Mouse (Mus musculus): ENCODE data around the gene Olfr603. TPM values are rescaled to one million over a fixed set of nuclear protein-coding genes. Genes with fewer than 3 reads are reported as not detected.
"Not testable (repeated sequence)": the region's sequence is repeated elsewhere in the genome, so short reads cannot be mapped to it uniquely, and the experiment has no call there.

Olfr603 gene
- polyA plus RNA-seq (2016; fragmentation: Nextera tagmentation; extraction: Ambion mirVana): not detected in 2 replicates

DNA sequence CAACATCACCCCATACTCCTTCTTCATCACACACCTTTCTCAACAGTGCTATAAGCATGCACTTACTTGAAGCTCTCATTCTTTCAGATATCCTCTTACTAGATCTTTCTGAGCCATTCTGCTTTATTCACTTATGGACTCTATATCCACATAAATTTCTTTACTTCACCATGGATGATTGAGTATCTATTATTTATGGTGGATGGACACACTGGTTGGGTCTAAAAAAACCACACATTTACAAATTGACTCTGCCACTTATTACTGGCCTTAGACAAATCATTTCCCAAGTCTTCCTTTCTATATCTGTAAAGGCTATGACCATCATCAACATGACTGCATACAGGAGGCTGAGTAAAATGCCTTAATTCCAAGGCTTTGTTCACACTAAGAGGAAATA is at the start of gene Olfr603:
Gene Olfr603 (minus strand): TSS at position 101 of the 400 bp plus-strand sequence.
- no peaks in the 10 kb centered on the region for H3K27me3 ChIP-seq
- no peak within 1 kb of the TSS for H3K4me3 ChIP-seq
- no peak for ATAC-seq (ENCODE audit: low FRiP score)
- H3K4me1 ChIP-seq: no peaks in the 10 kb centered on the region
- no peak within 1 kb of the TSS for H3K4me2 ChIP-seq (replicated peaks)
- H3K9ac ChIP-seq: no peak within 1 kb of the TSS
- no peaks in the 10 kb centered on the region for H3K9me3 ChIP-seq (replicated peaks)
- H3K36me3 ChIP-seq: no peaks in the 10 kb centered on the region
- no peak within 1 kb of the TSS for H3K27ac ChIP-seq

DNA sequence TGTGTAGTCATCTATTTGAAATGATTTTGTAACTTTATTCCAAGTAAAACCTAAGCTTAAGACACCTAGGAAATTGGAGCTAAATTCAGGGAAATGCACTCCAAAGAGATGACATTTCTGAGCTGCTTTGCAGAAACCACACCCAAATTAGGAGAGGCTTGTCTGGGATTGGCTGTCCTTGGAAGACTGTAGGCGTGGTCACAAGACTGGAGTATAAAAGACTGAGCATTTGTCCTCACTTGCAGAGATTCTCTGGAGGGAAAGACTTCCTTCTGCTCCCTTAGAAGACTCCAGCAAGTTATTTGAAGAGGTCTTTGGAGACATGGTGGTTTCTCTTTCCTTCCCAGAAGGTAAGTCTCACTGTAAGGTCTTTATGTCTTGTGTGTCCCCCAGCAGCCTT is 28.8 kb upstream of the Olfr603 start, which contains the start of gene Usp17lc:
Gene Usp17lc (plus strand): TSS at position 301 of the 400 bp plus-strand sequence.
- 80% methylated on average over 1 of the region's 1 CpGs for WGBS

DNA sequence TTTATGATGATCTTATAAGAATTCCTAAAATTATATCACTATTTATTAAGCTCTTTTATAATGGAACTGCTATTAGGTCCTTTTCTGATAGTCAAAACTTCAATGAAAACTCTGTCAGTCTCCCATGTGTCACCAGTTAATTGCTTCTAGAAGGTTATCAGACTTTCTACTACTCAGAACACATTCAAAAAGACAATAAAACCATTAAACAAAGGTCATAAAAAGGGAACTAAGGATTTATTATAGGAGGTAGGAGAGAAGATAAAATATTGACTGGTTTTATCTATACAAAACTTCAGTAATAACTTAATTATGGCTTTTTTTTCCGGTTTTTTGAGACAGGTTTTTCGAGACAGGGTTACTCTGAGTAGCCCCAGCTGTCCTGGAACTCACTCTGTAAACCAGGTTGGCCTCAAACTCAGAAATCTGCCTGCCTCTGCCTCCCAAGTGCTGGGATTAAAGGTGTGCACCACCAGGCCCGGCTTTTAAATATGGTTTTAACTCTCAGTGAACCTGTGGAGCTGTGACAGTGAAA is 20.6 kb upstream of the Olfr603 start:
- not testable (repeated sequence) for H3K9ac ChIP-seq; H3K27ac ChIP-seq; H3K4me1 ChIP-seq; H3K4me2 ChIP-seq (replicated peaks); H3K9me3 ChIP-seq (replicated peaks); ATAC-seq (ENCODE audit: low FRiP score); H3K36me3 ChIP-seq; H3K4me3 ChIP-seq; H3K27me3 ChIP-seq
- 78% methylated on average over 3 of the region's 3 CpGs for WGBS

More for the DNA sequence above, 28.8 kb upstream of the Olfr603 start, which contains the start of gene Usp17lc:
- H3K4me2 ChIP-seq (replicated peaks); H3K27ac ChIP-seq; H3K4me1 ChIP-seq; H3K4me3 ChIP-seq; H3K36me3 ChIP-seq; H3K9me3 ChIP-seq (replicated peaks); H3K27me3 ChIP-seq; H3K9ac ChIP-seq; ATAC-seq (ENCODE audit: low FRiP score): not testable (repeated sequence)

DNA sequence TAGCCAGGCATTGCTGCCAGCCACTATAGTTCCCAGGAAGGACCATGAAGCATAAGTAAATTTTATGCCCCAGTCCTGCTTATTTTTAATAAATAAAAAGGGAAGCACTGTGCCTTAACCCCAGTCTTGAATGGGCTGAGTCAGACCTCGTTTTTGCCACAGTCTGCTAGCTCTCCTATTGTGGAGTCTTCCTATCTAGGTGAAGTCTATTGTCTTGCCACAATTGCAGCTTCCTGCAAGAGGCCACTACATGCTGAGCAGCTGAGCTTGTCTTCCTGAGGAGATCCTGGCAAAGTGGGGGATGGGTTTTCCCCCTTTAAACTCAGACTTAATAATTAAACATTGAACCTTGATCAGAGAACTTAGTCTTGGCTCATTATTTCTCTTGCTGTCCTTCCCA is 13.0 kb upstream of the Olfr603 start:
- no peaks in the 10 kb centered on the region for H3K36me3 ChIP-seq
- H3K4me3 ChIP-seq: no peak overlapping the region
- no peaks in the 10 kb centered on the region for H3K4me1 ChIP-seq
- no peaks in the 10 kb centered on the region for H3K9me3 ChIP-seq (replicated peaks)
- ATAC-seq (ENCODE audit: low FRiP score): no peak
- no peaks in the 10 kb centered on the region for H3K27me3 ChIP-seq
- no peak overlapping the region for H3K9ac ChIP-seq
- H3K4me2 ChIP-seq (replicated peaks): no peak overlapping the region
- 11% methylated on average over 1 of the region's 1 CpGs for WGBS
- H3K27ac ChIP-seq: no peak overlapping the region

DNA sequence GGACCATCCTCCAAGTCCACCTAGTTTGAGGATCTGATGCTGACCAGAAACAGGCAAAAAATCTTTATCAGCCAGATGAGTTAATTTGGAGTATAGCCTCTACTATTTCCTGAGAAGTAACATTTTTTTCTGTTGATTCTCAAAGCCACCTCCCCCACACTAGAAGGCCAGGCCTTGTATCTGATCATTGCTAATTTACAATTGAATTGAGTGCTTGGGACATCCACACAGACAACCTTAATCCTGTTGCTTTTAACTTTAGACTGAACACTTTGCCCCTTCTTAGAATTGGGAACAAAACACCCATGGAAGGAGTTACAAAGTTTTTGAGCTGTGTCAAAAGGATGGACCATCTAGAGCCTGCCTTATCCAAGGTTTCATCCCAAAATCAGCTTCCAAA is 11.8 kb upstream of the Olfr603 start:
- Histone ChIP-seq H3K27ac (no peak overlapping the region), H3K9ac (no peak overlapping the region)

DNA sequence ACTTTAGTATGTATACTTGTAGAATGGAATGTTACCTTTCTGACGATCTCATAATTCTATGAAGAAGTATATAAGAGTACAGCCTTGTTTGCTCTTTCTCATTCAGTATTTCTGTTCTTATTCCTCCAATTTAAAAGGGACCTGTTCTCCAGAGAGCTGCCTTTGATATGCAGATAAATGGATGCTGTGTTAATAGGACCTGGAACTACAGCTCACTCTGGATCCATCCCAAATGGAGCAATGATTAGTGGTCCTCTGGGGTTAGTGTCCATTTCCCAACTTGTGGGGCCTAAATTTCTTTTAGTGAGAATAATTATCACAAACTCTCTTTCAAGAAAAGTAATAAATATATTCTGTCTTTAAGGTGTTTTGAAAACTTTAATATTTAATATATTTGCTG is 23.4 kb downstream of the Olfr603 start, which contains the start of gene Olfr601:
Gene Olfr601 (minus strand): TSS at position 101 of the 400 bp plus-strand sequence.
- 97% methylated on average over 1 of the region's 1 CpGs for WGBS
- Histone ChIP-seq H3K4me1 (no peaks in the 10 kb centered on the region), H3K27me3 (no peaks in the 10 kb centered on the region), H3K36me3 (no peaks in the 10 kb centered on the region), H3K4me3 (no peak within 1 kb of the TSS), H3K27ac (no peak within 1 kb of the TSS), H3K9ac (no peak within 1 kb of the TSS), H3K9me3 (replicated peaks) (no peaks in the 10 kb centered on the region), H3K4me2 (replicated peaks) (no peak within 1 kb of the TSS)
- no peak for ATAC-seq (ENCODE audit: low FRiP score)

More for the DNA sequence above, 11.8 kb upstream of the Olfr603 start:
- Histone ChIP-seq H3K9me3 (replicated peaks) (no peaks in the 10 kb centered on the region), H3K4me3 (no peak overlapping the region), H3K4me2 (replicated peaks) (no peak overlapping the region), H3K27me3 (no peaks in the 10 kb centered on the region), H3K36me3 (no peaks in the 10 kb centered on the region), H3K4me1 (no peaks in the 10 kb centered on the region)
- ATAC-seq (ENCODE audit: low FRiP score): no peak

DNA sequence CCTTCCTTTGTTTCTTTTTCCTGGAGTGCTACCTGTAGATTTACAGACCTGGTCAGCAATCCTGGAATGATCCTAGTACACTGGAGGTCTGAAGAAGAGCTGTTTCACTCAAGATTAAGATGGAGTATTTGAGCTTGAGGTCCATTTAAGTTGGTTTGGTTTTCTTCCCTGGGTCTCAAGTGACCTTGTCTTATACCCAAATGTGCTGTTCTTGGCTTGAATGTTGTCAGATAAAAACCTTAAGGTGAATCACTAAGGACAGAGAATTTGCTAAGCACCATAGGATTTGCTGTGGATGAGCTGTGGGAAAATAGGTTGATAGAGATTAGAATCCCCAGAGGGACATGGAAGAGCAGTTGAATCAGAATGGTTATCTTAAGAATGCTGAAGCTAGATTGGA is 36.4 kb downstream of the Olfr603 start, which contains the start of gene Olfr600:
Gene Olfr600 (minus strand): TSS at position 101 of the 400 bp plus-strand sequence.
- Histone ChIP-seq H3K9ac (no peak within 1 kb of the TSS), H3K4me2 (replicated peaks) (no peak within 1 kb of the TSS), H3K27ac (no peak within 1 kb of the TSS), H3K4me1 (no peaks in the 10 kb centered on the region), H3K9me3 (replicated peaks) (no peaks in the 10 kb centered on the region), H3K27me3 (no peaks in the 10 kb centered on the region), H3K4me3 (no peak within 1 kb of the TSS), H3K36me3 (no peaks in the 10 kb centered on the region)
- no peak for ATAC-seq (ENCODE audit: low FRiP score)

DNA sequence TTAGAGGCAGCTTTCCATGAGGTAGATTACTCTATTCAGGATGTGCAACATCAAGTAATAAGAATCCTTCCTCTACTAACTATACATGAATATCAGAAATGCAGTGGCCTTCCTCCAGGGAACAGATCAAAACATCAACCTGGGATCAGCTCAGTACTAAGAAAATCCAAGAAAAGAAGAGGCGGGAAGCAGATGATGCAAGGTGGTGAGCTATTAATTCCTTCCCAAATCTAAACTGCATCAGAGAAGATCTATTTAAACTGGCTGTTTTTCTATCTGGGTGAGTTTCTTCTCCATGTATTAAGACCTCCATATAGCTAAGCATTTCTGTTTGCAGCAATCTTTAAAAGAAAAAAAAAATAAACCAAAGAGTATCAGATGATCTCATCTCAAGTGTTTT is 50.4 kb downstream of the Olfr603 start, which contains the start of gene Olfr599:
Gene Olfr599 (plus strand): TSS at position 301 of the 400 bp plus-strand sequence.
- Histone ChIP-seq H3K4me2 (replicated peaks) (no peak within 1 kb of the TSS), H3K36me3 (no peaks in the 10 kb centered on the region), H3K9ac (no peak within 1 kb of the TSS), H3K27ac (no peak within 1 kb of the TSS), H3K4me3 (no peak within 1 kb of the TSS), H3K27me3 (no peaks in the 10 kb centered on the region), H3K4me1 (no peaks in the 10 kb centered on the region), H3K9me3 (replicated peaks) (no peaks in the 10 kb centered on the region)
- no peak for ATAC-seq (ENCODE audit: low FRiP score)
- WGBS: 88% methylated on average over 1 of the region's 1 CpGs

Small RNA genes lying within 50 kb of the gene (microRNA-seq; reads per million reads assigned to microRNA genes)
- gene Gm25774: not detected

Other genes with a start within 250 kb of the Olfr603 start
- not detected in 2 replicates for gene Olfr588-ps1, start 245.3 kb downstream of the Olfr603 start, polyA plus RNA-seq (2016; fragmentation: Nextera tagmentation; extraction: Ambion mirVana)
- not detected in 2 replicates for gene Olfr589, start 229.8 kb downstream of the Olfr603 start, polyA plus RNA-seq (2016; fragmentation: Nextera tagmentation; extraction: Ambion mirVana)
- gene Olfr591, start 207.8 kb downstream of the Olfr603 start, polyA plus RNA-seq (2016; fragmentation: Nextera tagmentation; extraction: Ambion mirVana): not detected in 2 replicates
- not detected in 2 replicates for gene Olfr592, start 201.4 kb downstream of the Olfr603 start, polyA plus RNA-seq (2016; fragmentation: Nextera tagmentation; extraction: Ambion mirVana)
- not detected in 2 replicates for gene Olfr593, start 174.3 kb downstream of the Olfr603 start, polyA plus RNA-seq (2016; fragmentation: Nextera tagmentation; extraction: Ambion mirVana)
- gene Olfr594, start 169.2 kb downstream of the Olfr603 start, polyA plus RNA-seq (2016; fragmentation: Nextera tagmentation; extraction: Ambion mirVana): not detected in 2 replicates
- gene Usp17ld, start 133.7 kb downstream of the Olfr603 start, polyA plus RNA-seq (2016; fragmentation: Nextera tagmentation; extraction: Ambion mirVana): not detected in 2 replicates
- not detected in 2 replicates for gene Olfr596, start 80.5 kb downstream of the Olfr603 start, polyA plus RNA-seq (2016; fragmentation: Nextera tagmentation; extraction: Ambion mirVana)
- not detected in 2 replicates for gene Olfr597, start 69.9 kb downstream of the Olfr603 start, polyA plus RNA-seq (2016; fragmentation: Nextera tagmentation; extraction: Ambion mirVana)
- gene Olfr598, start 62.6 kb downstream of the Olfr603 start, polyA plus RNA-seq (2016; fragmentation: Nextera tagmentation; extraction: Ambion mirVana): not detected in 2 replicates
- gene Olfr599, start 50.3 kb downstream of the Olfr603 start, polyA plus RNA-seq (2016; fragmentation: Nextera tagmentation; extraction: Ambion mirVana): not detected in 2 replicates
- gene Olfr600, start 36.5 kb downstream of the Olfr603 start, polyA plus RNA-seq (2016; fragmentation: Nextera tagmentation; extraction: Ambion mirVana): not detected in 2 replicates
- gene Olfr601, start 23.5 kb downstream of the Olfr603 start, polyA plus RNA-seq (2016; fragmentation: Nextera tagmentation; extraction: Ambion mirVana): not detected in 2 replicates
- gene Usp17lc, start 28.9 kb upstream of the Olfr603 start, polyA plus RNA-seq (2016; fragmentation: Nextera tagmentation; extraction: Ambion mirVana): not detected in 2 replicates
- gene Olfr605, start 59.3 kb upstream of the Olfr603 start, polyA plus RNA-seq (2016; fragmentation: Nextera tagmentation; extraction: Ambion mirVana): not detected in 2 replicates
- gene Olfr606, start 62.9 kb upstream of the Olfr603 start, polyA plus RNA-seq (2016; fragmentation: Nextera tagmentation; extraction: Ambion mirVana): not detected in 2 replicates
- not detected in 2 replicates for gene Olfr607, start 78.0 kb upstream of the Olfr603 start, polyA plus RNA-seq (2016; fragmentation: Nextera tagmentation; extraction: Ambion mirVana)
- gene Olfr608, start 83.7 kb upstream of the Olfr603 start, polyA plus RNA-seq (2016; fragmentation: Nextera tagmentation; extraction: Ambion mirVana): not detected in 2 replicates
- gene Olfr609, start 111.9 kb upstream of the Olfr603 start, polyA plus RNA-seq (2016; fragmentation: Nextera tagmentation; extraction: Ambion mirVana): not detected in 2 replicates
- gene Olfr610, start 125.9 kb upstream of the Olfr603 start, polyA plus RNA-seq (2016; fragmentation: Nextera tagmentation; extraction: Ambion mirVana): not detected in 2 replicates
- not detected in 2 replicates for gene Olfr611, start 134.7 kb upstream of the Olfr603 start, polyA plus RNA-seq (2016; fragmentation: Nextera tagmentation; extraction: Ambion mirVana)
- not detected in 2 replicates for gene Olfr612, start 156.5 kb upstream of the Olfr603 start, polyA plus RNA-seq (2016; fragmentation: Nextera tagmentation; extraction: Ambion mirVana)
- not detected in 2 replicates for gene Olfr613, start 161.9 kb upstream of the Olfr603 start, polyA plus RNA-seq (2016; fragmentation: Nextera tagmentation; extraction: Ambion mirVana)
- not detected in 2 replicates for gene Olfr615, start 169.9 kb upstream of the Olfr603 start, polyA plus RNA-seq (2016; fragmentation: Nextera tagmentation; extraction: Ambion mirVana)
- not detected in 2 replicates for gene Olfr616, start 183.0 kb upstream of the Olfr603 start, polyA plus RNA-seq (2016; fragmentation: Nextera tagmentation; extraction: Ambion mirVana)
- not detected in 2 replicates for gene Olfr617, start 186.9 kb upstream of the Olfr603 start, polyA plus RNA-seq (2016; fragmentation: Nextera tagmentation; extraction: Ambion mirVana)
- not detected in 2 replicates for gene Olfr618, start 203.9 kb upstream of the Olfr603 start, polyA plus RNA-seq (2016; fragmentation: Nextera tagmentation; extraction: Ambion mirVana)
- not detected in 2 replicates for gene Olfr619, start 214.4 kb upstream of the Olfr603 start, polyA plus RNA-seq (2016; fragmentation: Nextera tagmentation; extraction: Ambion mirVana)
- not detected in 2 replicates for gene Olfr620, start 226.4 kb upstream of the Olfr603 start, polyA plus RNA-seq (2016; fragmentation: Nextera tagmentation; extraction: Ambion mirVana)